Mouse (Mus musculus): ENCODE measurements around the gene Taf5. TPM values are rescaled to one million over a fixed set of nuclear protein-coding genes. Genes with fewer than 3 reads are reported as not detected.

Taf5 gene
- 8.2 and 9.5 TPM in 2 replicates for polyA plus RNA-seq (2014; fragmentation: Nextera tagmentation; extraction: Ambion mirVana)

GRCm38 (mm10) chr19:47067096-47067882 is at the start of gene Taf5:
Gene Taf5 (plus strand): TSS chr19:47067746.
- DNase-seq (ENCODE audit: low spot score), result peak; percentile 98
- WGBS, result 11% methylated on average over 49 of the region's 49 CpGs

DNA sequence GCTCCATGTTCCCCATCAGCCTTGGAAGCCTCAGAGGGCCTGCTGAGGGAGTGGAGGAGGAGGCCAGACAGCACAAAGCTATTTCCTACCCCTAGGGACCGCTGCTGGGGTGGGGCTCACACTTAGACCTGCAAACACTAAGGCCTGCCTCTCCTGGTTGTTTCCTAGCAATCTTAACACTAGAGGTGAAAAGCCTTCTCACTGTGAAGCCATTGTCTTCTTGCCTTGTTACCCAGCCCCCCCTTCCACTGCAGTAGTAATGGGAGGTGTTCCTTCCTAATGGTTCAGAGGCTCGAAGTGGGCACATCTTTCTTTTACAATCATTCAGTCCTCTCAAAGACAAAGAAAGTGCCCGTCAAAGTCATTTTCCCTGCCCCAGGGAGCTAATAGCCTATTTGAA is 49.7 kb upstream of the Taf5 start:
- Histone ChIP-seq H3K27ac (peak overlapping the region; percentile 97), H3K36me3 (replicated peaks; ENCODE audit: control insufficient read depth, insufficient read depth) (peaks cover 31% of the 10 kb centered on the region), H3K9me3 (ENCODE audit: control insufficient read depth, low read length) (no peaks in the 10 kb centered on the region), H3K9ac (peak overlapping the region; percentile 92), H3K27me3 (ENCODE audit: control insufficient read depth, insufficient read depth, low read length) (peaks cover 10% of the 10 kb centered on the region), H3K4me1 (replicated peaks; ENCODE audit: control insufficient read depth, insufficient read depth, low read length) (peaks cover 14% of the 10 kb centered on the region), H3K4me3 (replicated peaks; ENCODE audit: low read length) (peak overlapping the region; percentile 89), H3K4me2 (replicated peaks) (peak overlapping the region; percentile 83)
- ATAC-seq (ENCODE audit: low FRiP score) (no peak), DNase-seq (ENCODE audit: low spot score) (peak; percentile 47)
- 4% methylated on average over 3 of the region's 3 CpGs for WGBS

More at GRCm38 (mm10) chr19:47067096-47067882, at the start of gene Taf5:
- Histone ChIP-seq H3K27ac (peak within 1 kb of the TSS; percentile 88), H3K36me3 (replicated peaks; ENCODE audit: control insufficient read depth, insufficient read depth) (peaks cover 15% of the 10 kb centered on the region), H3K9me3 (ENCODE audit: control insufficient read depth, low read length) (no peaks in the 10 kb centered on the region), H3K4me2 (replicated peaks) (peak within 1 kb of the TSS; percentile 65), H3K4me3 (replicated peaks; ENCODE audit: low read length) (peak within 1 kb of the TSS; percentile 96), H3K4me1 (replicated peaks; ENCODE audit: control insufficient read depth, insufficient read depth, low read length) (peaks cover 10% of the 10 kb centered on the region; the same call in 1 of the 2 replicates), H3K27me3 (ENCODE audit: control insufficient read depth, insufficient read depth, low read length) (no peaks in the 10 kb centered on the region), H3K9ac (peak within 1 kb of the TSS; percentile 89)
- ATAC-seq (ENCODE audit: low FRiP score), result peak; percentile 86

DNA sequence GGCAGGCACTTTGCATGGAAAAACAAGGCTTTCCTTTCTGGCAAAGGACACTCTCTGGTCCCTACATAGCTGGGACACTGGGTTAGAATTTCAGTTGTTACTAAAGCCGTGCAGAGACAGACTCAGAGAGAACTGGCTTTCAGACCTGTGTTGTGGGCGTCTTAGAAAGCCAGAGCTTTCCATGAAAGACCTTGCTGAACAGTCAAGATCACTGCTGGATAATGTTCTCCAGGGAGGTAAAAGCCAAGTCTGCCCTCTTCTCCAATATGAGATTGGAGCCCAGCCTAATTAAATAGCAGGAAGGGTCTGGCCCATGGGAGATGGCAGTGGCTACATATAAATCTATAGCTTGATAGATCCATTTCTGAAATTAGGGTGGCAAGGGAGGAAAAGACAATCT is 49.2 kb upstream of the Taf5 start:
- H3K27ac ChIP-seq, result peak overlapping the region; percentile 97
- H3K27me3 ChIP-seq (ENCODE audit: control insufficient read depth, insufficient read depth, low read length), result peaks cover 10% of the 10 kb centered on the region
- peak overlapping the region; percentile 83 for H3K4me2 ChIP-seq (replicated peaks)
- peaks cover 36% of the 10 kb centered on the region for H3K36me3 ChIP-seq (replicated peaks; ENCODE audit: control insufficient read depth, insufficient read depth)
- peak overlapping the region; percentile 92 for H3K9ac ChIP-seq
- peaks cover 14% of the 10 kb centered on the region for H3K4me1 ChIP-seq (replicated peaks; ENCODE audit: control insufficient read depth, insufficient read depth, low read length)
- DNase-seq (ENCODE audit: low spot score), result peak; percentile 28
- no peaks in the 10 kb centered on the region for H3K9me3 ChIP-seq (ENCODE audit: control insufficient read depth, low read length)
- H3K4me3 ChIP-seq (replicated peaks; ENCODE audit: low read length), result peak overlapping the region; percentile 89
- no peak for ATAC-seq (ENCODE audit: low FRiP score)
- 11% methylated on average over 2 of the region's 2 CpGs for WGBS

DNA sequence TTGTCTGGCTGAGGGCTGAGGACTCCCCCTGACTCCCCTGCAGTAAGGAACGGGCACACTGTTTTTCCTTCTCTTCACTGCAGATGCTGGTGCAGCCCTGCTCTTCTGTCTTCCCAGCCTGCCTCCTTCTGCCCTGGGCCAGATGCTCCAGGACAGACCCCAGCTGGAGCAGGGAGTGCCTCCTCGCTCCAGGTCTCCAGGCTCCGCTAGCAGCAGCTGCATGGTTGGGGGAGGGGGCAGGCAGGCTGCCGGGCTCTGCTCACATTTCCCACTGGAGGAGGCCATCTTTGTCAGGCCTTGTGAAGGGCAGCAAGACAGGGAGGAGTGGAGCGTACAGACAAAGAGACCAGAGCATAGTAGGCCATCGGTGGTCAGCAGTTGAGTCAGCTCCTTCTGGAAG is 48.2 kb upstream of the Taf5 start:
- peak; percentile 28; the same call in 1 of the 2 replicates for ATAC-seq (ENCODE audit: low FRiP score)

GRCm38 (mm10) chr19:47022709-47023108 is 44.8 kb upstream of the Taf5 start:
- Histone ChIP-seq H3K36me3 (replicated peaks; ENCODE audit: control insufficient read depth, insufficient read depth) (peaks cover 73% of the 10 kb centered on the region), H3K27me3 (ENCODE audit: control insufficient read depth, insufficient read depth, low read length) (no peaks in the 10 kb centered on the region), H3K27ac (no peak overlapping the region), H3K9me3 (ENCODE audit: control insufficient read depth, low read length) (no peaks in the 10 kb centered on the region), H3K9ac (no peak overlapping the region), H3K4me2 (replicated peaks) (no peak overlapping the region), H3K4me1 (replicated peaks; ENCODE audit: control insufficient read depth, insufficient read depth, low read length) (peaks cover 14% of the 10 kb centered on the region), H3K4me3 (replicated peaks; ENCODE audit: low read length) (no peak overlapping the region)
- WGBS, result 92% methylated on average over 4 of the region's 4 CpGs
- no peak for ATAC-seq (ENCODE audit: low FRiP score)
- no peak for DNase-seq (ENCODE audit: low spot score)

More for the DNA sequence above, 48.2 kb upstream of the Taf5 start:
- Histone ChIP-seq H3K27ac (peak overlapping the region; percentile 97), H3K4me2 (replicated peaks) (peak overlapping the region; percentile 83), H3K4me3 (replicated peaks; ENCODE audit: low read length) (peak overlapping the region; percentile 89), H3K9me3 (ENCODE audit: control insufficient read depth, low read length) (no peaks in the 10 kb centered on the region), H3K27me3 (ENCODE audit: control insufficient read depth, insufficient read depth, low read length) (peaks cover 10% of the 10 kb centered on the region), H3K9ac (peak overlapping the region; percentile 92), H3K36me3 (replicated peaks; ENCODE audit: control insufficient read depth, insufficient read depth) (peaks cover 46% of the 10 kb centered on the region), H3K4me1 (replicated peaks; ENCODE audit: control insufficient read depth, insufficient read depth, low read length) (peaks cover 14% of the 10 kb centered on the region)
- peak; percentile 56 for DNase-seq (ENCODE audit: low spot score)
- WGBS, result 5% methylated on average over 6 of the region's 6 CpGs

- no peak for ATAC-seq (ENCODE audit: low FRiP score)
- WGBS, result 92% methylated on average over 13 of the region's 13 CpGs
Observed at GRCm38 (mm10) chr19:47023546-47023945, 44.0 kb upstream of the Taf5 start.

DNA sequence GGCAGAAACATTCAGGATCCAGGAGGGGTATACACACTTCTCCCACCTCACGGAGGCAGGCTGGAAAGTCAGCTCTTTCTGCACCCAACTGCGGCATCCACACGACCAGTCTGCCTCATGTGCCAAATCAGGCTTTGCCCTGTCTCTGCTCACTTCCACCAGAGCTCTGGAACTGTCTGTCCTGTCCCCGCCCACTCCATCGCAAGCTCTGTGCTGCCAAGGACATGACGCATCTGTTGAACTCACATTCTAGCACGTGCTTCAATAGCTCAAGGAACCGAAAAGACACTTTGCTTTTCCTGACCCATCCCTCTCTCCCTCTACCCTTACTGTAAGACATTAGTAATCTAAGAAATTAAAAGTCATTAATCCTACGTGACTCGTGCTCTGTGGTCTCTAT is 42.6 kb upstream of the Taf5 start:
- WGBS, result 83% methylated on average over 10 of the region's 10 CpGs
- no peak for ATAC-seq (ENCODE audit: low FRiP score)

More at GRCm38 (mm10) chr19:47023546-47023945, 44.0 kb upstream of the Taf5 start:
- Histone ChIP-seq H3K9me3 (ENCODE audit: control insufficient read depth, low read length) (no peaks in the 10 kb centered on the region), H3K36me3 (replicated peaks; ENCODE audit: control insufficient read depth, insufficient read depth) (peaks cover 73% of the 10 kb centered on the region), H3K9ac (no peak overlapping the region), H3K27ac (no peak overlapping the region), H3K4me1 (replicated peaks; ENCODE audit: control insufficient read depth, insufficient read depth, low read length) (peaks cover 14% of the 10 kb centered on the region), H3K4me3 (replicated peaks; ENCODE audit: low read length) (no peak overlapping the region), H3K27me3 (ENCODE audit: control insufficient read depth, insufficient read depth, low read length) (no peaks in the 10 kb centered on the region), H3K4me2 (replicated peaks) (no peak overlapping the region)
- DNase-seq (ENCODE audit: low spot score), result no peak

GRCm38 (mm10) chr19:47026513-47026912 is 41.0 kb upstream of the Taf5 start:
- WGBS, result 79% methylated on average over 4 of the region's 4 CpGs
- H3K9me3 ChIP-seq (ENCODE audit: control insufficient read depth, low read length), result no peaks in the 10 kb centered on the region
- 0 out of 2 replicates have a peak, but pooled peaks cover 3% of the 10 kb centered on the region for H3K4me1 ChIP-seq (replicated peaks; ENCODE audit: control insufficient read depth, insufficient read depth, low read length)
- H3K36me3 ChIP-seq (replicated peaks; ENCODE audit: control insufficient read depth, insufficient read depth), result peaks cover 55% of the 10 kb centered on the region
- H3K27me3 ChIP-seq (ENCODE audit: control insufficient read depth, insufficient read depth, low read length), result no peaks in the 10 kb centered on the region
- H3K27ac ChIP-seq, result no peak overlapping the region
- no peak overlapping the region for H3K4me2 ChIP-seq (replicated peaks)
- no peak overlapping the region for H3K9ac ChIP-seq
- no peak for DNase-seq (ENCODE audit: low spot score)
- no peak for ATAC-seq (ENCODE audit: low FRiP score)
- H3K4me3 ChIP-seq (replicated peaks; ENCODE audit: low read length), result no peak overlapping the region

More for the DNA sequence above, 42.6 kb upstream of the Taf5 start:
- H3K4me2 ChIP-seq (replicated peaks), result no peak overlapping the region
- no peaks in the 10 kb centered on the region for H3K27me3 ChIP-seq (ENCODE audit: control insufficient read depth, insufficient read depth, low read length)
- no peak overlapping the region for H3K4me3 ChIP-seq (replicated peaks; ENCODE audit: low read length)
- H3K4me1 ChIP-seq (replicated peaks; ENCODE audit: control insufficient read depth, insufficient read depth, low read length), result peaks cover 15% of the 10 kb centered on the region
- H3K9ac ChIP-seq, result no peak overlapping the region
- DNase-seq (ENCODE audit: low spot score), result no peak
- no peak overlapping the region for H3K27ac ChIP-seq
- H3K9me3 ChIP-seq (ENCODE audit: control insufficient read depth, low read length), result no peaks in the 10 kb centered on the region
- H3K36me3 ChIP-seq (replicated peaks; ENCODE audit: control insufficient read depth, insufficient read depth), result peaks cover 71% of the 10 kb centered on the region

DNA sequence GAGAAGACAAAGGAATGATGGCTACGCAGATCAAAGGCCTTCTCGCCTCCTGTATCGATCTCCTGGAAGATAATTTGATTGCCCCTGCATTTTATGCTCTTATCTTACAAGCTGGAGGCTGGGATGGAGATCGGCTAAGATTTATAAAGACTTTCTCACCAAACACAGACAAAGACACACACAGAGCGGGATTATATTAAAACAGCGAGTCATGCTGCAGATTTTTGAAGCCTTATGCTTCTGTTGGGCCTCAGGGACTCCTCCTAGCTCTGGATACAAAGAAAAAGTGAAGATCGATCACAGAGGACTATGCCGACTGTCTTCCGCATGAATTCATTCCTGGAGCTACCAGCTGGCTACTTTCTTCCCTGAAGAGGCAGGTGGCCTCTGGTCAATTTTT is 37.8 kb upstream of the Taf5 start:
- Histone ChIP-seq H3K27ac (peak overlapping the region; percentile 77), H3K4me1 (replicated peaks; ENCODE audit: control insufficient read depth, insufficient read depth, low read length) (0 out of 2 replicates have a peak, but pooled peaks cover 3% of the 10 kb centered on the region), H3K9me3 (ENCODE audit: control insufficient read depth, low read length) (no peaks in the 10 kb centered on the region), H3K4me2 (replicated peaks) (no peak overlapping the region), H3K36me3 (replicated peaks; ENCODE audit: control insufficient read depth, insufficient read depth) (peaks cover 43% of the 10 kb centered on the region), H3K27me3 (ENCODE audit: control insufficient read depth, insufficient read depth, low read length) (no peaks in the 10 kb centered on the region), H3K9ac (0 out of 2 replicates have a peak overlapping the region, but pooled peaks have one; percentile 9), H3K4me3 (replicated peaks; ENCODE audit: low read length) (no peak overlapping the region)
- ATAC-seq (ENCODE audit: low FRiP score) (no peak), DNase-seq (ENCODE audit: low spot score) (no peak)
- WGBS, result 39% methylated on average over 9 of the region's 9 CpGs
